Mouse (Mus musculus): ENCODE data around the gene Tesk1. TPM values are rescaled to one million over a fixed set of nuclear protein-coding genes. Genes with fewer than 3 reads are reported as not detected.

The Tesk1 gene
- polyA plus RNA-seq, 1 experiment from 2014 or later = 1.6 TPM

DNA sequence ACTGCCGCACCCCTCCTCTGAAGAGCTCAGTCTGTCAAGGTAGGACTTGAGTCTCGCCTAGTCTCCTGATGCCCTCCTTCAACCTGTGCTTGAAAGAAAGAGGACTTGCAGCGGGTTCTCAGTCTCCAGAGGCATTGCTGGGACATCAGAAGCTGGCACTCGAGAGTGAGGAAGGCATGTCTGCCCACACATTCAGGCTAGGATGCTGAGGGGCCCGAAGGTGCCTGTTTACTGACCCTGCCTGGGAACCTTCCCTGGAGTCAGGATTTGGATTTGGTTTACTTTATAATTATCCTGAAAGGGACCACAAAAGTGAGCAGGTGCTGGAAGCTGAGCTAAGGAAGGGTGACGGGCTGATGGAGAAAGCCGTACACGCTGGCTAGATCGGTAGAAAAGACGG, 40.3 kb upstream of the Tesk1 start:
- H3K27me3 ChIP-seq (ENCODE audit: control insufficient read depth, insufficient read depth, low read length) = no peaks in the 10 kb centered on the region
- H3K4me1 ChIP-seq (ENCODE audit: control insufficient read depth, insufficient read depth, low read length) = peaks cover 57% of the 10 kb centered on the region
- H3K36me3 ChIP-seq (ENCODE audit: control insufficient read depth, insufficient read depth) = no peaks in the 10 kb centered on the region
- no peak for ATAC-seq (replicated peaks; ENCODE audit: extremely low read depth, insufficient read depth, low FRiP score)
- H3K27ac ChIP-seq (ENCODE audit: low read length) = peak overlapping the region; percentile 99
- peak overlapping the region; percentile 16 for H3K9ac ChIP-seq (ENCODE audit: low read length)
- 86% methylated on average over 10 of the region's 10 CpGs for WGBS
- no peaks in the 10 kb centered on the region for H3K9me3 ChIP-seq (replicated peaks; ENCODE audit: control insufficient read depth, low read length)
- peak overlapping the region; percentile 12; the same call in 1 of the 2 replicates for H3K4me2 ChIP-seq (ENCODE audit: low read depth, low read length)
- no peak overlapping the region for H3K4me3 ChIP-seq (ENCODE audit: low read length)

- WGBS = 60% methylated on average over 9 of the region's 9 CpGs
- no peaks in the 10 kb centered on the region for H3K36me3 ChIP-seq (ENCODE audit: control insufficient read depth, insufficient read depth)
- no peak for ATAC-seq (replicated peaks; ENCODE audit: extremely low read depth, insufficient read depth, low FRiP score)
- H3K27me3 ChIP-seq (ENCODE audit: control insufficient read depth, insufficient read depth, low read length) = no peaks in the 10 kb centered on the region
- peak overlapping the region; percentile 40 for H3K9ac ChIP-seq (ENCODE audit: low read length)
- H3K4me1 ChIP-seq (ENCODE audit: control insufficient read depth, insufficient read depth, low read length) = peaks cover 64% of the 10 kb centered on the region
- no peak overlapping the region for H3K4me2 ChIP-seq (ENCODE audit: low read depth, low read length)
- H3K27ac ChIP-seq (ENCODE audit: low read length) = peak overlapping the region; percentile 23; the same call in 1 of the 2 replicates
- H3K4me3 ChIP-seq (ENCODE audit: low read length) = no peak overlapping the region
- no peaks in the 10 kb centered on the region for H3K9me3 ChIP-seq (replicated peaks; ENCODE audit: control insufficient read depth, low read length)
These were observed 39.5 kb upstream of the Tesk1 start for GRCm38 (mm10) chr4:43402212-43402611.

DNA sequence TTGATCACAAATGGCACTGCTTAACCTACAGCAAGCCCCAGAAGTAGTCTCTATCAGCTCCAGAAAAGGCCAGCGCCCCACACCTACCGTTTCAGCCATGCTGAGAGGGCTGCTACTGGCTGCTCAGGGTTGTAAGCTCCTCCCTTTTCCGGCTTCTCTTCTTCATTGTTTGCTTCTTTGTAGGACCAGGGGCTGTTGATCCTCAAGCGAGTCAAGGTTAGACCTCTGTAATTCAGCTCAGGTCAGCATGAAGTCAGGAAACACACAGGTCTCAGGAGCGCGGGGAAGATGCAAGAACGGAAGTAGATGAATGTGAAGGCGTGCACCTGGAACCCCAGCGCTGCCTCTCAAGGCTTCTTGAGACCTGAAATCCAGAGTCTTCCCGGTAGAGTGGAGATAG, 37.0 kb upstream of the Tesk1 start:
- H3K4me1 ChIP-seq (ENCODE audit: control insufficient read depth, insufficient read depth, low read length) = peaks cover 53% of the 10 kb centered on the region
- ATAC-seq (replicated peaks; ENCODE audit: extremely low read depth, insufficient read depth, low FRiP score) = no peak

DNA sequence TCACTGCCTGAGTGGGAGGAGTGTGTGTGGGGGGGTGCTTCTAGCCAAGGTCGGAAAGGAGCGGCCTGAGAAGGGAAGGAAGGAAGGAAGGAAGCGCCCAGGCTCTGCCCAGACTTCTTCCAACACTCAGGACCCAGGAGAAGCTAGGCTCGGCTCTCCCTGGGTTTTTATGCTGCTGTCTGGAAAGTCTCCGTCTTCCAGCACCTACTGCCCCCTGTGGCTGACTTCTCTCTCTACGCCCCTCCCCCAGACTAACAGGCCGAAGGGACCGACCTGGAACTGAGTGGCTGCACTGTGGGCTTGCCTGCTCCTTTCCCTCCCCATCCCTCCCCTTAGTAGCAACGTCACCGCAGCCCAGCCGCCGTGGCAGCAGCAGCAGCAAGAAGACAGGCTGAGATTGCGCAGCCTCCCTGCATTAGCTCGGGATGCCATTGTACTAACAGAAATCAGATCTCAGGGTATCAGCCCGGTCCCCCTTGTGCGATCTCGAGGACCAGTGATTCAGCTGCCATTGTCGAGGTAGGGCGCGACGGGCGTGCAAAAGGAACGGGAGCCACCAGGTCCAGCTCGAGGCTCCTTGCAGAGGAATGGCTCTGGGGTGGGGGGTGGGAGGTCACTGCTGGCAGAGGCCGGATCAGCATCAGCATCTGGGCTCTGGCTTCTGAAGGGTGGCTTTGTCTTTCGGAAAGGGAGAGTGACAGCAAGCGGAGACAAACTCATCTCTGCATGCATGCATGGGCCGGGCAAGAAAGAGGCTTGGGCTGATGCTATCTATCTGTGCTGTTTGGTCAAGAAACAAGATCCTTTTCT, 35.4 kb upstream of the Tesk1 start:
- Histone ChIP-seq H3K9ac (ENCODE audit: low read length) (peak overlapping the region; percentile 72), H3K4me3 (ENCODE audit: low read length) (peak overlapping the region; percentile 55), H3K4me1 (ENCODE audit: control insufficient read depth, insufficient read depth, low read length) (peaks cover 36% of the 10 kb centered on the region), H3K36me3 (ENCODE audit: control insufficient read depth, insufficient read depth) (no peaks in the 10 kb centered on the region), H3K27ac (ENCODE audit: low read length) (peak overlapping the region; percentile 74), H3K4me2 (ENCODE audit: low read depth, low read length) (peak overlapping the region; percentile 65), H3K27me3 (ENCODE audit: control insufficient read depth, insufficient read depth, low read length) (no peaks in the 10 kb centered on the region), H3K9me3 (replicated peaks; ENCODE audit: control insufficient read depth, low read length) (no peaks in the 10 kb centered on the region)
- ATAC-seq (replicated peaks; ENCODE audit: extremely low read depth, insufficient read depth, low FRiP score) = peak; percentile 96
- WGBS = 2% methylated on average over 28 of the region's 28 CpGs

More for the DNA sequence above, 37.0 kb upstream of the Tesk1 start:
- Histone ChIP-seq H3K4me3 (ENCODE audit: low read length) (no peak overlapping the region), H3K27me3 (ENCODE audit: control insufficient read depth, insufficient read depth, low read length) (no peaks in the 10 kb centered on the region), H3K9me3 (replicated peaks; ENCODE audit: control insufficient read depth, low read length) (no peaks in the 10 kb centered on the region), H3K36me3 (ENCODE audit: control insufficient read depth, insufficient read depth) (no peaks in the 10 kb centered on the region), H3K4me2 (ENCODE audit: low read depth, low read length) (no peak overlapping the region), H3K27ac (ENCODE audit: low read length) (no peak overlapping the region), H3K9ac (ENCODE audit: low read length) (no peak overlapping the region)
- WGBS = 91% methylated on average over 10 of the region's 10 CpGs

DNA sequence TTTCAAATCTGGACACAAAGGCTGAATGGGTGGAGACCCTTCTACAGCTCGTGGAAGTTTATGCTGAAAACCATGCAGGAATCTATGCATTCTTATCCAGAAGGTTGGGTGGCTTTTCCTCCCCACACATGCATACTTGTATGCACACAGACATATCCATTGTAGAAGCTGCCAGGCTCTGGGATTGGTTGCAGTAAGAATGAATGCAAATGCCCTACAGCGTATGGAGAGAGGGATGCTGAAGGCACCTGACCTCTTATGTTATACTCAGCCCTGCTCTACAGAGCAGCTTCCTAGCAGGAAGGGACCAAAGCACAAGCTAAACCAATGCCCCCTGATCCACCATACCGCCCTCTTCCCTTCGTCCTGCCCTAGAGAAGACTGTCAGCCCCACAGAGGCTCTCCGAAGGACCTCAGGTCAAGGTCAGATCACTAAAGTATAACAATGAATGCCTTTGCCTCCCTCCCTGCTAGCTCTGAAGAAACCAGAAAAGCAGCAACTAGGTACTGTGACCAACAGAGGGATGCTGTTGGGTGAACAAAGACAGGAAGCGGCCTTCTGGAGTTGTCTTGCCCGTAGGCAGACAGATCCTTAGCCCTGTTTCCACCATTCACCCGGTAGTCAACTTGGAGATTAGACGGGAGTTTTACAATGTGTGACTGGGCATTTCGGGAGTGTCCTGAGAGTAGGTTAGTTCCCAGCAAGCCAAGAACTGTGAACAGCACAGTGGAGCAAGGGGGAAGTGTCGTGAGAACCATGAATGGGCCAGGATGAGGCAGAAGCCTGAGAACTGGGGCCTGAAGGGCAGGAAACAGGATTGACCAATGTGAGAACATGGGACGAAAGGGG, 34.4 kb upstream of the Tesk1 start:
- no peak for ATAC-seq (replicated peaks; ENCODE audit: extremely low read depth, insufficient read depth, low FRiP score)

DNA sequence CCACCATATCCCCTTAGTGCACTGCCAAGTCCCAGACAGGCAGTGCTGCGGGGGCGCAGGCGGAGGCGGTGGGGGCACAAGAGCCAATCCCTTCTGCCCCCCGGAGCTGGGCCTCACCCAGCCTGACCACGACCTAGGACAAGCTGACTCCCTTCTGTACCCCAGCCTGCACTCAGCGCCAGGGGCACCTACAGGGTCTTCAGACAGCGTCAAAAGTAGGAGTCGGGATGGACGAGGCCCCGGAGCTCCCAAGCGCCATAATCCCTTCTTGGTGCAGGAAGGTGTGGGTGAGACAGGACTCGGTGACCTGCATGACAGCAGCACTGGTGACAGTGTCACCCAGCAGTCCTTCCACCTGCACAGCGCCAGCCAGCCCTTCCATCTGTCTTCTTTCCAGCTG, 27.0 kb upstream of the Tesk1 start:
- no peaks in the 10 kb centered on the region for H3K27me3 ChIP-seq (ENCODE audit: control insufficient read depth, insufficient read depth, low read length)
- WGBS = 84% methylated on average over 14 of the region's 14 CpGs
- H3K4me1 ChIP-seq (ENCODE audit: control insufficient read depth, insufficient read depth, low read length) = peaks cover 14% of the 10 kb centered on the region
- peaks cover 20% of the 10 kb centered on the region for H3K36me3 ChIP-seq (ENCODE audit: control insufficient read depth, insufficient read depth)
- no peaks in the 10 kb centered on the region for H3K9me3 ChIP-seq (replicated peaks; ENCODE audit: control insufficient read depth, low read length)
- H3K27ac ChIP-seq (ENCODE audit: low read length) = no peak overlapping the region
- no peak overlapping the region for H3K4me2 ChIP-seq (ENCODE audit: low read depth, low read length)
- no peak for ATAC-seq (replicated peaks; ENCODE audit: extremely low read depth, insufficient read depth, low FRiP score)
- no peak overlapping the region for H3K9ac ChIP-seq (ENCODE audit: low read length)
- H3K4me3 ChIP-seq (ENCODE audit: low read length) = no peak overlapping the region

More for the DNA sequence above, 34.4 kb upstream of the Tesk1 start:
- peak overlapping the region; percentile 55 for H3K4me3 ChIP-seq (ENCODE audit: low read length)
- peak overlapping the region; percentile 65 for H3K4me2 ChIP-seq (ENCODE audit: low read depth, low read length)
- peak overlapping the region; percentile 72 for H3K9ac ChIP-seq (ENCODE audit: low read length)
- H3K27ac ChIP-seq (ENCODE audit: low read length) = peak overlapping the region; percentile 74
- peaks cover 27% of the 10 kb centered on the region for H3K4me1 ChIP-seq (ENCODE audit: control insufficient read depth, insufficient read depth, low read length)
- no peaks in the 10 kb centered on the region for H3K36me3 ChIP-seq (ENCODE audit: control insufficient read depth, insufficient read depth)
- WGBS = 59% methylated on average over 12 of the region's 12 CpGs
- H3K27me3 ChIP-seq (ENCODE audit: control insufficient read depth, insufficient read depth, low read length) = no peaks in the 10 kb centered on the region
- no peaks in the 10 kb centered on the region for H3K9me3 ChIP-seq (replicated peaks; ENCODE audit: control insufficient read depth, low read length)

GRCm38 (mm10) chr4:43415221-43416070, 26.3 kb upstream of the Tesk1 start:
- Histone ChIP-seq H3K9ac (ENCODE audit: low read length) (no peak overlapping the region), H3K27me3 (ENCODE audit: control insufficient read depth, insufficient read depth, low read length) (no peaks in the 10 kb centered on the region), H3K4me1 (ENCODE audit: control insufficient read depth, insufficient read depth, low read length) (peaks cover 17% of the 10 kb centered on the region), H3K4me3 (ENCODE audit: low read length) (no peak overlapping the region), H3K9me3 (replicated peaks; ENCODE audit: control insufficient read depth, low read length) (no peaks in the 10 kb centered on the region), H3K36me3 (ENCODE audit: control insufficient read depth, insufficient read depth) (peaks cover 20% of the 10 kb centered on the region), H3K4me2 (ENCODE audit: low read depth, low read length) (no peak overlapping the region), H3K27ac (ENCODE audit: low read length) (no peak overlapping the region)
- no peak for ATAC-seq (replicated peaks; ENCODE audit: extremely low read depth, insufficient read depth, low FRiP score)
- 80% methylated on average over 29 of the region's 29 CpGs for WGBS

GRCm38 (mm10) chr4:43416071-43416490, 25.7 kb upstream of the Tesk1 start:
- H3K27me3 ChIP-seq (ENCODE audit: control insufficient read depth, insufficient read depth, low read length) = no peaks in the 10 kb centered on the region
- H3K9ac ChIP-seq (ENCODE audit: low read length) = no peak overlapping the region
- H3K4me1 ChIP-seq (ENCODE audit: control insufficient read depth, insufficient read depth, low read length) = peaks cover 17% of the 10 kb centered on the region
- H3K27ac ChIP-seq (ENCODE audit: low read length) = no peak overlapping the region
- ATAC-seq (replicated peaks; ENCODE audit: extremely low read depth, insufficient read depth, low FRiP score) = no peak
- no peak overlapping the region for H3K4me3 ChIP-seq (ENCODE audit: low read length)
- 94% methylated on average over 22 of the region's 22 CpGs for WGBS
- peaks cover 20% of the 10 kb centered on the region for H3K36me3 ChIP-seq (ENCODE audit: control insufficient read depth, insufficient read depth)
- H3K4me2 ChIP-seq (ENCODE audit: low read depth, low read length) = no peak overlapping the region
- H3K9me3 ChIP-seq (replicated peaks; ENCODE audit: control insufficient read depth, low read length) = no peaks in the 10 kb centered on the region
